Mouse (Mus musculus) liver, embryonic 13.5 days (tissue): ENCODE results near the gene Chka. TPM values are rescaled to one million over a fixed set of nuclear protein-coding genes. Genes with fewer than 3 reads are reported as not detected.
A peak's percentile ranks its signal among the peaks of the same experiment; 100 is the strongest.

Source experiments
- ATAC-seq: fragments of 200-750 bp; cut with Nextera tagmentation; 2 replicates; pipeline ENCODE4 v1.8.0; 2017; ENCODE audit warnings: low read depth, mild to moderate bottlenecking, moderate number of reproducible peaks, moderate library complexity
- DNase-seq: peaks from one replicate; pipeline ENCODE4 v3.0.0; 2022
- H3K27ac ChIP-seq: fragments of 300-500 bp; sonication (generic); 2 replicates; pipeline ENCODE4 v1.5.1; 2015; ENCODE audit warnings: moderate library complexity, mild to moderate bottlenecking, inconsistent platforms
- H3K27me3 ChIP-seq: fragments of 300-500 bp; sonication (generic); 2 replicates; pipeline ENCODE4 v1.6.1; 2015; ENCODE audit warnings: mild to moderate bottlenecking, inconsistent platforms
- H3K36me3 ChIP-seq: fragments of 300-500 bp; sonication (generic); 2 replicates; pipeline ENCODE4 v1.6.1; 2015; ENCODE audit warnings: mild to moderate bottlenecking, inconsistent platforms
- H3K4me1 ChIP-seq: fragments of 300-500 bp; sonication (generic); replicated peaks from 2 replicates; pipeline ENCODE4 v1.6.1; 2015; ENCODE audit warnings: inconsistent platforms
- H3K4me2 ChIP-seq: fragments of 300-500 bp; sonication (generic); 2 replicates; pipeline ENCODE4 v1.6.1; 2015; ENCODE audit warnings: inconsistent platforms, mild to moderate bottlenecking, moderate library complexity
- H3K4me3 ChIP-seq: fragments of 300-500 bp; sonication (generic); replicated peaks from 2 replicates; pipeline ENCODE4 v1.5.1; 2015; ENCODE audit warnings: mild to moderate bottlenecking, inconsistent platforms
- H3K9ac ChIP-seq: fragments of 300-500 bp; sonication (generic); 2 replicates; pipeline ENCODE4 v1.6.1; 2015; ENCODE audit warnings: mild to moderate bottlenecking, inconsistent platforms
- H3K9me3 ChIP-seq: fragments of 300-500 bp; sonication (generic); replicated peaks from 2 replicates; pipeline ENCODE4 v1.6.1; 2016; ENCODE audit warnings: inconsistent platforms
- WGBS: fragments of 180-500 bp; shearing (Covaris S2); methylation state at CpG from one replicate; pipeline ENCODE4 v1.1.7; 2015; ENCODE audit not compliant: insufficient replicate concordance; 5-methylcytosine and 5-hydroxymethylcytosine counted together
- polyA plus RNA-seq: library from polyadenylated mRNA; unstranded; fragments of >200 nt; fragmentation: Nextera tagmentation; extraction: Ambion mirVana; gene quantifications from 2 replicates; pipeline ENCODE4 v1.2.1, GENCODE M21; 2015

Chka gene
- polyA plus RNA-seq, 1 experiment from 2014 or later, result 15.8 TPM

- Histone ChIP-seq H3K36me3 (peaks cover 85% of the 10 kb centered on the region), H3K9me3 (no peaks in the 10 kb centered on the region), H3K4me3 (no peak overlapping the region), H3K4me2 (no peak overlapping the region), H3K27me3 (no peaks in the 10 kb centered on the region), H3K9ac (no peak overlapping the region), H3K4me1 (0 out of 2 replicates have a peak, but pooled peaks cover 10% of the 10 kb centered on the region), H3K27ac (no peak overlapping the region)
- 73% methylated on average over 8 of the region's 8 CpGs for WGBS
- ATAC-seq (no peak), DNase-seq (no peak)
Observed at GRCm38 (mm10) chr19:3890181-3890580, 38.6 kb downstream of the Chka start.

DNA sequence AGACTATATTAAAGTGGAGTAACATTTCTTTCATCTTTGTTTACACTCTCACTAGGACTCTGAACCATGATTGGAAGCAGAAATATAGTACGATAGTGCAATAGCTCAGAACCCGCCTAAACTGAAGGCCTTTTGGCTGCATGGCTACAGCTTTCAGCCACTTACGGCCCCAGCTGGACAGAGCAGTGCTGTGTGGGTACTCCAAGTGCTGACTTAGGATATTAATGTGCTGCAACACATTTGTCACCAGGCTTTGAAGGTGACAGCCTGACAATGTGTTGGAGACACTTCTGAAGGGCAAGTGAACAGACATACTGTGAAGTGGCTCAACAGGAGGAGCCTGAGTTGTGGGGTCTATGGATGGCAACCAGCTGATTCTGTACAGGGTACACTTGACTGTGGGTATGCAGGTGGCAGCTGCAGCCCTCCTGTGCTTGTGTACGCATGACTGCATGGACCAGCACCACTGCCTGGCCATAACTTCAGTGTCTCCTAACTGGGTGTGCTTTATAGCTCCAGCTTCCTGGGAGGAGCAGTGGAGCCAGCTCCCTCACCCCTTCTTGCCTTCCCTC, 42.1 kb downstream of the Chka start:
- no peak overlapping the region for H3K4me2 ChIP-seq
- H3K36me3 ChIP-seq, result peaks cover 95% of the 10 kb centered on the region
- H3K27me3 ChIP-seq, result no peaks in the 10 kb centered on the region
- DNase-seq (no peak), ATAC-seq (no peak)
- WGBS, result 77% methylated on average over 4 of the region's 4 CpGs
- H3K27ac ChIP-seq, result no peak overlapping the region
- H3K4me1 ChIP-seq, result peaks cover 16% of the 10 kb centered on the region
- no peak overlapping the region for H3K4me3 ChIP-seq
- H3K9ac ChIP-seq, result no peak overlapping the region
- no peaks in the 10 kb centered on the region for H3K9me3 ChIP-seq

GRCm38 (mm10) chr19:3894294-3894693, 42.7 kb downstream of the Chka start:
- Histone ChIP-seq H3K27me3 (no peaks in the 10 kb centered on the region), H3K4me1 (peaks cover 16% of the 10 kb centered on the region), H3K4me3 (no peak overlapping the region), H3K9ac (no peak overlapping the region), H3K4me2 (no peak overlapping the region), H3K9me3 (no peaks in the 10 kb centered on the region), H3K36me3 (peaks cover 95% of the 10 kb centered on the region), H3K27ac (no peak overlapping the region)
- DNase-seq (no peak), ATAC-seq (no peak)
- WGBS, result 76% methylated on average over 2 of the region's 2 CpGs

- ATAC-seq, result peak; percentile 71
- H3K27me3 ChIP-seq, result no peaks in the 10 kb centered on the region
- no peak overlapping the region for H3K9ac ChIP-seq
- peaks cover 16% of the 10 kb centered on the region for H3K4me1 ChIP-seq
- H3K4me3 ChIP-seq, result no peak overlapping the region
- no peaks in the 10 kb centered on the region for H3K9me3 ChIP-seq
- DNase-seq, result no peak
- no peak overlapping the region for H3K27ac ChIP-seq
- 56% methylated on average over 3 of the region's 3 CpGs for WGBS
- peaks cover 94% of the 10 kb centered on the region for H3K36me3 ChIP-seq
- H3K4me2 ChIP-seq, result no peak overlapping the region
Observed at GRCm38 (mm10) chr19:3895171-3895631, 43.6 kb downstream of the Chka start.

DNA sequence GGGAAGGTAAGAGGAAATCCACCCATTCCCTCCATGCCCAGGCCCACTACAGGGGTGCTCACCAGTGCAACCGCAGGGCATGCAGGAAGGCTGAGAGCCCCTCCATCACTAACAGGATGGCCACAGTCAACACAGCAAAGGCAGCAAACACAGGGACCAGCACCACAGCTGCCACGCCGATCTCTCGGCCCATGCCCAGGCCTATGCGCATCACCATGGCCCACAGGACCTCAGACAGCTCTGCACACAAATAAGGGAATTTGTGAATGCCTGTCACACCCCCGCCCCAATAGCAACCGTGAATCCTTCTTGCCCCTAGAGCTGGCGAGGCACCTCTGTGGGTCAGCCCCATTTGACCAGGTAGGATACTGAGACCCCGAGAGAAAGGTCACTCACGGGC, 44.6 kb downstream of the Chka start:
- Histone ChIP-seq H3K9me3 (no peaks in the 10 kb centered on the region), H3K4me2 (no peak overlapping the region), H3K27ac (no peak overlapping the region), H3K4me1 (peaks cover 16% of the 10 kb centered on the region), H3K27me3 (no peaks in the 10 kb centered on the region), H3K36me3 (peaks cover 84% of the 10 kb centered on the region), H3K4me3 (no peak overlapping the region), H3K9ac (no peak overlapping the region)
- ATAC-seq, result no peak
- DNase-seq, result no peak
- WGBS, result 86% methylated on average over 10 of the region's 10 CpGs

GRCm38 (mm10) chr19:3897557-3897956, 46.0 kb downstream of the Chka start:
- H3K4me3 ChIP-seq, result no peak overlapping the region
- H3K36me3 ChIP-seq, result peaks cover 86% of the 10 kb centered on the region
- DNase-seq, result no peak
- H3K27ac ChIP-seq, result no peak overlapping the region
- peaks cover 17% of the 10 kb centered on the region for H3K4me1 ChIP-seq
- H3K27me3 ChIP-seq, result no peaks in the 10 kb centered on the region
- no peak for ATAC-seq
- 74% methylated on average over 5 of the region's 5 CpGs for WGBS
- H3K9ac ChIP-seq, result no peak overlapping the region
- no peak overlapping the region for H3K4me2 ChIP-seq
- no peaks in the 10 kb centered on the region for H3K9me3 ChIP-seq

DNA sequence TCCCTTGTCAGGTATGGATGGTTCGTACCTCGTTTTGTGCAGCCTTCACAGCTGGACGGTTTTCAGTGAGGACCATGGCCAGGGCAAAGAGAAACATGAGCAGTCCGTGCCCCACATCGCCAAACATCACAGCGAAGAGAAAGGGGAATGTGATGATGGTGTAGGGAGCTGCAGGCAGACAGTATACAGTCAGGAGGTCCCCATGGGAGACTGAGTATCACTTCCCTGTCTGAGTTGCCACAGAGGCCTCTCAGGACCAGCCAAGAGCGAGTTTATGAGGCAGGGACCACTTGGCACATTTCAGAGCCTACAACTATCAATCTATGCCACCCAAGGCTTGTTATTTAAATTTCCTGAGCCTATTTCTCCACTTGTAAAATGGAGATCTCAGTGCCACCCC, 47.4 kb downstream of the Chka start:
- Histone ChIP-seq H3K27ac (no peak overlapping the region), H3K9ac (no peak overlapping the region), H3K4me3 (no peak overlapping the region), H3K9me3 (no peaks in the 10 kb centered on the region), H3K27me3 (no peaks in the 10 kb centered on the region), H3K36me3 (peaks cover 86% of the 10 kb centered on the region), H3K4me1 (peaks cover 26% of the 10 kb centered on the region), H3K4me2 (no peak overlapping the region)
- ATAC-seq (no peak), DNase-seq (no peak)
- WGBS, result 76% methylated on average over 7 of the region's 7 CpGs

- Histone ChIP-seq H3K4me1 (peaks cover 26% of the 10 kb centered on the region), H3K4me3 (no peak overlapping the region), H3K9me3 (no peaks in the 10 kb centered on the region), H3K36me3 (peaks cover 85% of the 10 kb centered on the region), H3K9ac (no peak overlapping the region), H3K27ac (no peak overlapping the region), H3K4me2 (no peak overlapping the region), H3K27me3 (no peaks in the 10 kb centered on the region)
- 84% methylated on average over 4 of the region's 4 CpGs for WGBS
- DNase-seq (no peak), ATAC-seq (no peak)
Observed at GRCm38 (mm10) chr19:3899618-3900017, 48.0 kb downstream of the Chka start.

GRCm38 (mm10) chr19:3902966-3903365, 51.4 kb downstream of the Chka start:
- Histone ChIP-seq H3K27ac (no peak overlapping the region), H3K36me3 (peaks cover 55% of the 10 kb centered on the region), H3K4me1 (peaks cover 51% of the 10 kb centered on the region), H3K9me3 (no peaks in the 10 kb centered on the region), H3K4me3 (no peak overlapping the region), H3K9ac (no peak overlapping the region), H3K27me3 (no peaks in the 10 kb centered on the region), H3K4me2 (no peak overlapping the region)
- ATAC-seq (no peak), DNase-seq (no peak)
- 77% methylated on average over 12 of the region's 12 CpGs for WGBS

DNA sequence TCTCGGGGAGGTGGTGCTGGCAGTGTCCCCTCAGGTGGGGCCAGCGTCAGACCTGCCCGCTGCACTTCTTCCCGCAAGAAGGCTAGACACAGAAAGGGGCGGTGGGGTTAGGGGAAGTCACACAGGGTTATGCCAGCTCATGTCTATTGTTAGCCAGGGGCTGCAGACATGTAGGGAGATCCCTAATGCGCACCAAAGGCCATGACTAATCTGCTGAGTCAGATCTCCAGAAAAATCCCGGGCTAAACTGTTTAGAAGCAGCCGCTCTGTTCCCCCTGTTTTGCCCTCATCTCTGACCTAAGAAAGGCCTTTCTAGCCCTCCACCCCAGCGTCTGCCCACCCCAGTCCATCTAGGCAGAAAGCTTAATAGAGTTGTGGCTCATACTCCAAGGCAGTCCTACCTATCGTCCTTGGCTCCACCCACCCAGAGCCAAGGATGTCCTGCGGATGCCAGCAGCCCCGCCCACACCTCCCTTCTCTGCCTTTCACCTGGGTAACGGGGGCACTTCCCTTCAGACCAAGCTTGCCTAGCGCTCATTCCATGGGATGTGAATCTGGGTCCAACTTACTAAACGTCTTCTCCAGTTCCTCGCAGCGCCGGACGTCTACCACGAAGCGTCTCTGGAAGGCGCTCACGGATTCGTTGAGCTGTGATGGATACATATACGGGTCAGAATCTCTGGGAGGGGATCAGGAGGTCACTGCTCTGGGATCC, 52.2 kb downstream of the Chka start:
- H3K4me3 ChIP-seq, result no peak overlapping the region
- peaks cover 55% of the 10 kb centered on the region for H3K36me3 ChIP-seq
- no peak overlapping the region for H3K9ac ChIP-seq
- H3K4me2 ChIP-seq, result no peak overlapping the region
- H3K27me3 ChIP-seq, result no peaks in the 10 kb centered on the region
- no peaks in the 10 kb centered on the region for H3K9me3 ChIP-seq
- WGBS, result 85% methylated on average over 25 of the region's 25 CpGs
- no peak overlapping the region for H3K27ac ChIP-seq
- DNase-seq, result no peak
- no peak for ATAC-seq
- peaks cover 58% of the 10 kb centered on the region for H3K4me1 ChIP-seq

DNA sequence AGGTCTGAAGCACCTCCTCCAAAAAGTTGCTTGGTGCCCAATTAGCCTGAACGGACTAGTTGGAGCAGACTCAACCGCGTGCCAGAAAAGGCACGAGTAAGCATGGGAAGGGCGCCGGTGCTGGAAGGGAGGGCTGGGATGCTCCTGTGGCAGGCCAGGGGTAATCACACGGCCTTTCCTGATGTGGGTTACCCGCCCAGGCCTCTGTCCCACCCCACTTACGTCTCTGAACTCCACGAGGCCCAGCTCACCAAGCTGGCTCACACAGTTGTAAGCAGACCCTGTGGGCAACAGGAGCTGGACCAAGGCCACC, 52.7 kb downstream of the Chka start:
- Histone ChIP-seq H3K4me2 (peak overlapping the region; percentile 95), H3K27me3 (no peaks in the 10 kb centered on the region), H3K27ac (no peak overlapping the region), H3K9me3 (no peaks in the 10 kb centered on the region), H3K9ac (no peak overlapping the region), H3K4me1 (peaks cover 58% of the 10 kb centered on the region), H3K4me3 (no peak overlapping the region), H3K36me3 (peaks cover 56% of the 10 kb centered on the region)
- no peak for ATAC-seq
- 67% methylated on average over 10 of the region's 10 CpGs for WGBS
- no peak for DNase-seq
